Mouse (Mus musculus): ENCODE measurements around the gene Spata25. TPM values are rescaled to one million over a fixed set of nuclear protein-coding genes. Genes with fewer than 3 reads are reported as not detected.

Gene Spata25
- polyA plus RNA-seq, 1 experiment, result 4.5 TPM

- H3K4me3 ChIP-seq (ENCODE audit: control insufficient read depth, insufficient read depth, low read length), result no peak overlapping the region
- H3K36me3 ChIP-seq (ENCODE audit: control insufficient read depth, insufficient read depth, low read length), result no peaks in the 10 kb centered on the region
- peaks cover 17% of the 10 kb centered on the region for H3K4me1 ChIP-seq (replicated peaks; ENCODE audit: control insufficient read depth, insufficient read depth, low read length)
- WGBS, result 83% methylated on average over 4 of the region's 4 CpGs
- DNase-seq, result no peak
- no peak overlapping the region for H3K27ac ChIP-seq (ENCODE audit: control insufficient read depth, insufficient read depth, low read length)
- TF ChIP-seq CTCF (IDR thresholded peaks at IDR 0.05; ENCODE audit: borderline replicate concordance, control insufficient read depth, extremely low read depth, insufficient read depth, low read length, poor library complexity) (no peak), POLR2A (IDR thresholded peaks at IDR 0.05; ENCODE audit: control insufficient read depth, extremely low read depth, insufficient read depth, low read length, poor library complexity) (no peak)
- peaks cover 18% of the 10 kb centered on the region for H3K27me3 ChIP-seq (ENCODE audit: control insufficient read depth, insufficient read depth, low read length)
Observed at GRCm38 (mm10) chr2:164861094-164861493, 32.8 kb upstream of the Spata25 start.

- no peak overlapping the region for H3K27ac ChIP-seq (ENCODE audit: control insufficient read depth, insufficient read depth, low read length)
- H3K4me3 ChIP-seq (ENCODE audit: control insufficient read depth, insufficient read depth, low read length), result no peak overlapping the region
- no peak for DNase-seq
- H3K4me1 ChIP-seq (replicated peaks; ENCODE audit: control insufficient read depth, insufficient read depth, low read length), result peaks cover 17% of the 10 kb centered on the region
- H3K27me3 ChIP-seq (ENCODE audit: control insufficient read depth, insufficient read depth, low read length), result peaks cover 18% of the 10 kb centered on the region
- TF ChIP-seq CTCF (IDR thresholded peaks at IDR 0.05; ENCODE audit: borderline replicate concordance, control insufficient read depth, extremely low read depth, insufficient read depth, low read length, poor library complexity), result no peak
- no peak for TF ChIP-seq POLR2A (IDR thresholded peaks at IDR 0.05; ENCODE audit: control insufficient read depth, extremely low read depth, insufficient read depth, low read length, poor library complexity)
- H3K36me3 ChIP-seq (ENCODE audit: control insufficient read depth, insufficient read depth, low read length), result no peaks in the 10 kb centered on the region
- WGBS, result 77% methylated on average over 9 of the region's 9 CpGs
Observed at GRCm38 (mm10) chr2:164859640-164860432, 31.5 kb upstream of the Spata25 start.

- H3K27me3 ChIP-seq (ENCODE audit: control insufficient read depth, insufficient read depth, low read length), result peaks cover 18% of the 10 kb centered on the region
- H3K4me3 ChIP-seq (ENCODE audit: control insufficient read depth, insufficient read depth, low read length), result no peak overlapping the region
- H3K27ac ChIP-seq (ENCODE audit: control insufficient read depth, insufficient read depth, low read length), result no peak overlapping the region
- WGBS, result 81% methylated on average over 2 of the region's 2 CpGs
- H3K36me3 ChIP-seq (ENCODE audit: control insufficient read depth, insufficient read depth, low read length), result no peaks in the 10 kb centered on the region
- no peak for DNase-seq
- peaks cover 17% of the 10 kb centered on the region for H3K4me1 ChIP-seq (replicated peaks; ENCODE audit: control insufficient read depth, insufficient read depth, low read length)
- TF ChIP-seq CTCF (IDR thresholded peaks at IDR 0.05; ENCODE audit: borderline replicate concordance, control insufficient read depth, extremely low read depth, insufficient read depth, low read length, poor library complexity), result no peak
- TF ChIP-seq POLR2A (IDR thresholded peaks at IDR 0.05; ENCODE audit: control insufficient read depth, extremely low read depth, insufficient read depth, low read length, poor library complexity), result no peak
Observed at GRCm38 (mm10) chr2:164859155-164859554, 30.8 kb upstream of the Spata25 start.

GRCm38 (mm10) chr2:164857842-164858553, 29.7 kb upstream of the Spata25 start:
- no peak overlapping the region for H3K27ac ChIP-seq (ENCODE audit: control insufficient read depth, insufficient read depth, low read length)
- H3K4me1 ChIP-seq (replicated peaks; ENCODE audit: control insufficient read depth, insufficient read depth, low read length), result peaks cover 17% of the 10 kb centered on the region
- WGBS, result 9% methylated on average over 19 of the region's 19 CpGs
- no peaks in the 10 kb centered on the region for H3K36me3 ChIP-seq (ENCODE audit: control insufficient read depth, insufficient read depth, low read length)
- no peak for DNase-seq
- TF ChIP-seq POLR2A (IDR thresholded peaks at IDR 0.05; ENCODE audit: control insufficient read depth, extremely low read depth, insufficient read depth, low read length, poor library complexity), result no peak
- peaks cover 18% of the 10 kb centered on the region for H3K27me3 ChIP-seq (ENCODE audit: control insufficient read depth, insufficient read depth, low read length)
- H3K4me3 ChIP-seq (ENCODE audit: control insufficient read depth, insufficient read depth, low read length), result no peak overlapping the region; the same call in 1 of the 2 replicates

GRCm38 (mm10) chr2:164857101-164857821, 28.9 kb upstream of the Spata25 start, which contains the start of gene Pltp:
Pltp (minus strand) TSS chr2:164857711.
- DNase-seq, result no peak
- TF ChIP-seq CTCF (IDR thresholded peaks at IDR 0.05; ENCODE audit: borderline replicate concordance, control insufficient read depth, extremely low read depth, insufficient read depth, low read length, poor library complexity) (no peak), POLR2A (IDR thresholded peaks at IDR 0.05; ENCODE audit: control insufficient read depth, extremely low read depth, insufficient read depth, low read length, poor library complexity) (no peak)
- WGBS, result under 1% methylated on average over 47 of the region's 47 CpGs
- no peak within 1 kb of the TSS for H3K27ac ChIP-seq (ENCODE audit: control insufficient read depth, insufficient read depth, low read length)
- H3K4me1 ChIP-seq (replicated peaks; ENCODE audit: control insufficient read depth, insufficient read depth, low read length), result peaks cover 17% of the 10 kb centered on the region
- peak within 1 kb of the TSS; percentile 35 for H3K4me3 ChIP-seq (ENCODE audit: control insufficient read depth, insufficient read depth, low read length)
- no peaks in the 10 kb centered on the region for H3K36me3 ChIP-seq (ENCODE audit: control insufficient read depth, insufficient read depth, low read length)
- H3K27me3 ChIP-seq (ENCODE audit: control insufficient read depth, insufficient read depth, low read length), result peaks cover 18% of the 10 kb centered on the region
